Mouse (Mus musculus): ENCODE data around the gene Rab1b.

Gene Rab1b

DNA sequence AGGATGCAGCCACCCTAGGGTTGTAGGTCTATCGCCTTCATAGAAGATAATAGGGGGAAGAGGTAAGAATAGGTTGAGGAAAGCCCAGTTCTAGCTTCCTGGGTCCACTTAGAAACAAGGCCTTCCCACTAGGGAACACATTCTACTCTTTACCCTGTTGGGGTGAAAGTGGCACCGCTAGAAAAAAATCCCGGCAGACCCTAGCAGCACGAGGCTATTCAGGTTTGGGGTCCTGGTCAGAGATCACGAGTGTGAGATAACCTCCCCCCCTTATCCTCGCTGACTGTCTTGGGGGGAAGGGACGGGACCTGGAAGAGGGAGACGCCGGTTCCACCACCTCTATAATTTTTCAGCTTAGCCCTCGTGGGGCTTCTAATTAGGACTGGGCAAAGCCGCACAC, 35.8 kb downstream of the Rab1b start:
- DNase-seq: no peak

- no peak for DNase-seq
Observed at GRCm38 (mm10) chr19:5069978-5070377, 36.9 kb downstream of the Rab1b start.

DNA sequence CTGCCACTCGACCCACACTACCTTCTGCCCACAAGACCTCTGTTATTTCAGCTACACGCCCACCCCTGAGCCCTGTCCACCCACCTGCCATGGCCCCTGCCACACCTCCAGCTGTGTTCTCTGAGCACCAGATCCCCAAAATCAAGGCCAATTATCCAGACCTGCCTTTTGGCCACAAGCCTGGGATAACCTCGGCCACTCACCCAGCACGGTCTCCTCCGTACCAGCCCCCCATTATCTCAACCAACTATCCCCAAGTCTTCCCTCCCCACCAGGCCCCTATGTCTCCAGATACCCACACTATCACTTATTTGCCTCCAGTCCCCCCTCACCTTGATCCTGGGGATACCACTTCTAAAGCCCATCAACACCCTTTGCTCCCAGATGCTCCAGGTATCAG, 37.4 kb downstream of the Rab1b start:
- DNase-seq: no peak

DNA sequence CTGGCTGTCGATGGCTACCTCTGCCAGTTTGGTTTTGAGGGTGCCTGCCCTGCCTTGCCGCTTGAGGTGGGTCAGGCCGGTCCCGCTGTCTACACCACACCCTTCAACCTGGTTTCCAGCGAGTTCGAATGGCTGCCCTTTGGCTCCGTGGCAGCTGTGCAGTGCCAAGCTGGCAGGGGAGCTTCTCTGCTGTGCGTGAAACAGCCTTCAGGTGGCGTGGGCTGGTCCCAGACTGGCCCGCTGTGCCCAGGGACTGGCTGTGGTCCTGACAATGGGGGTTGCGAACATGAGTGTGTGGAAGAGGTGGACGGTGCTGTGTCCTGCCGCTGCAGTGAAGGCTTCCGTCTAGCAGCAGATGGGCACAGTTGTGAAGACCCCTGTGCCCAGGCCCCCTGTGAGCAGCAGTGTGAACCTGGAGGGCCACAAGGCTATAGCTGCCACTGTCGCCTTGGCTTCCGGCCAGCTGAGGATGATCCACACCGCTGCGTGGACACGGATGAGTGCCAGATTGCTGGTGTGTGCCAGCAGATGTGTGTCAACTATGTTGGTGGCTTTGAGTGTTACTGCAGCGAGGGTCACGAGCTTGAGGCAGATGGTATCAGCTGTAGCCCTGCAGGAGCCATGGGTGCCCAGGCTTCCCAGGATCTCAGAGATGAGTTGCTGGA, 38.2 kb downstream of the Rab1b start:
- no peak for DNase-seq

GRCm38 (mm10) chr19:5067867-5068569, 38.9 kb downstream of the Rab1b start, which contains the start of gene Cd248:
Gene Cd248 (plus strand): TSS chr19:5068078.
- peak; percentile 67 for DNase-seq

GRCm38 (mm10) chr19:5067040-5067799, 39.7 kb downstream of the Rab1b start:
- no peak for DNase-seq

- DNase-seq: no peak
Observed at GRCm38 (mm10) chr19:5065104-5065503, 41.8 kb downstream of the Rab1b start.

- DNase-seq: peak; percentile 35
Observed at GRCm38 (mm10) chr19:5062446-5062845, 44.4 kb downstream of the Rab1b start.

- no peak for DNase-seq
Observed at GRCm38 (mm10) chr19:5062041-5062440, 44.8 kb downstream of the Rab1b start.

GRCm38 (mm10) chr19:5060365-5061330, 46.2 kb downstream of the Rab1b start:
- peak; percentile 29 for DNase-seq

DNA sequence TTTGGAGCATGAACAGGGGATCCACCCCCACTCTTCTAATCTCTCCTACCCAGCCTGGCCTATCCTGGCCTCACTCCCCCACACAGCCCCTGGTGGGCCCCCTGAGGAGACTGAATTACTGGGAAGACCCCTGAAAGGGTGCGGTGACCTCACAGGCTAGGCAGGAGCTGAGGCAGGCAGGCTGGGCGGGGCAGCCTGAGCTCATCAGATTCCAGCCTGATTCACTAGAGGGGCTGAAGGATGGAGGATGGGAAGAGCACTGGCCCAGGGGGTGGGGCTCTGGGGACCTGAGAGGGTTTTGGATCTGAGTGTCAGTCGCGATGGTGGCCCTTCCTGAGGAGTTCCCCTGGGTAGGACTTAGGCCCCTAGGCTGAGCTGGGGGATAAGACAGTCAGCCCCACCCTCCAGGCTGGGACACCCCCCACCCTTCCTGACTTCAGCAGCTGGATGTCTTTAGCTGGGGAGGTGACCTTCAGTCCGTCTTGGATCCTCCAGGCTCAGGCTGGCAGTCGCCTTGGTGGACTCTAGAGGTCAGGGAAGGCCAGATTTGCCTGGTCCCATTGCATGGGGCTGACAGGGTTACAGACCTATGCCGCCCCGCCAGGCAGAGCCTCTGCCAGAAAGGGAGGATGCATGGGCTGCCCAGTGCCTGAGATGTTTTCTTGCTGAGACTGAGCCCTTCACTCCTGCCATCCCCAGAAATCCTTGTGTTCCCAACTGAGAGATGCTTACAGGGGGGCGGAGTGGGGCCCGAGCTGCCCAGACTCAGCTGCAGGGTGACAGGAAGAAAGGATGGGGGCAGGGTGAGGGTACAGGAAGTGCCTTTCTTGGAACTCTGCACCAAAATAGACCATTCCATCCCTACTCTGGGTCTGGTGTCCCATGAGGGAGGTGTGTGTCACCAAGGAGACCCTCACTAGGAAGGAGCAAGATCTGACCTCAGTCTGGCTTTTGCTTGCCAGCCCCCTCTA, 47.8 kb downstream of the Rab1b start:
- DNase-seq: peak; percentile 53

DNA sequence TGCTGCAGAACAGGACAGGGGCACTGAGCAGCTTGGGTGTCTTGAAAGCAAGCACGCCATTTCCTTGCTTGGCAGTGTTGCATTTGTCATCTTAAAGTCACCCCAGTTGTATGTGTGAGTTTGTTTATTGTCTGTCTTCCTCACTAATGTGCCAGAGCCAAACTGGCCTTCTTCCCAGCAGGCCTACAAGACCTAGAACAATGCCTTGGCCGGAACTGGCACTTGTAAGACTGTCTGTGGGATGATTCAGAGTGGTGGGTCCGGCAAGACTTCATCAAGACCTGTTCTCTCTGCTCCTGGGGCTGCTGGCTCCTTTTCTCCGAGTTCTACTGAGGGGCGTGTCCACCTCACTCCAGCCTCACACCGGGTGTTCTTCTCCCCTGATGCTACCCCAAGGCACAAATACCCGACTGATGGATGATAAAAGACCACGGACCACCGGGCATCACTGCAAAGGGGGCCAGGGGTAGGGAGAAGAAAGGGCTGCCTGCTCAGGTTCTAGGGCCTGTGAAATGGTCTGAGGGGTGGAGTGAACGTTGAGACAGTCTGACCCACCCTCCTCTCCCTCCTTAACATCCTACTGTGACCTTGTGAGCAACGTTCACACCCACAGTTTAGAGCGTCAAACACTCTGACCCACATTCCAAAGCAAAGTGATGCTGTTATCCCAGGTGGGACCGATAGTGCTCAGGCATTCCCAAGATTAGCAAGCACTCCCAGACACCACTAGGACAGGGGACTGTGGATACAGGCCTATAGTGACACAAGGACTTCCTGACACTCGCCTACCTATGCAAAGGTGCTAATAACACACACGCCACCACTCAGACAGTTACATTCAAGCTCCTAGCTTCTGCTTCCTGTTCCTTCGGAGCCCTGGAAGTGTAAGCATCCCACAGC, 48.7 kb downstream of the Rab1b start:
- peak; percentile 79 for DNase-seq

DNA sequence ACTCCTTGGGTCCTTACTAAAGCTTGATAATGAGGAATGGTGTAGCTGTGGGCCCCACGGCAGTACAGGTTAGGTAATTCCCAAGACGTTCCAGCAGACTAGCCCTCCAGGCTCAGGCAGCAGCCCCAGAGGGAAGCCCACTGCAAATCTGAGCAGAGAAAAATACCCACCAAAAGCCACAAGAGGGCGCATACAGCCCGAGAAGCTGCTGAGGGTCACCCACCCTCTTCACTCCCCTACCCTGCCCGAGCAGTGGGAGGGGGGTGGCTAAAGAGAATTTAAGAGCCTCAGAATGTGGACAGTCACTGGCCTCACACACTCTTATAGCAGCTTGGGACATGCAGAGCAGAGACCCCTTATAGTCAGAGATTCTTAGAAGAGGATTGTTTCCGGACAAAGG, 50.6 kb downstream of the Rab1b start:
- peak; percentile 50 for DNase-seq

DNA sequence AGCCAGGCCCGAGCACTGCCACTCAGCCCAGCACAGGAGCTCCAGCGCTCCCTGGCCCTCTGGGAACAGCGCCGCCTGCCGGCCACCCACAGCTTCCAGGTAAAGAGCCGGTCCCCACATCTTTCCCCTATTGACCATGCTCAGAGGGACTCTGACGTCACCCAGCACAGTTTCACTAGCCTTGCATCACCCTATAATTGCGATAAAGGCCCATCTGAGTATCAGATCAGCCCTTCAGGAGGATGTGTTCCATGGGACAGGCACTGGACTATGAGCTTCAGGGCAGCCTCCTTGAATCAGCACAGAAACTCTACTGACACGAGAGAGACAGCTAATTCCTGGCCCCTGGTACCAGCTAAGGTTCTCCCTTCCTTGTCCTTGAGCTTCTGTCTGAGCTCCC, 53.0 kb downstream of the Rab1b start:
- peak; percentile 53 for DNase-seq

GRCm38 (mm10) chr19:5052853-5053252, 54.0 kb downstream of the Rab1b start:
- DNase-seq: no peak

DNA sequence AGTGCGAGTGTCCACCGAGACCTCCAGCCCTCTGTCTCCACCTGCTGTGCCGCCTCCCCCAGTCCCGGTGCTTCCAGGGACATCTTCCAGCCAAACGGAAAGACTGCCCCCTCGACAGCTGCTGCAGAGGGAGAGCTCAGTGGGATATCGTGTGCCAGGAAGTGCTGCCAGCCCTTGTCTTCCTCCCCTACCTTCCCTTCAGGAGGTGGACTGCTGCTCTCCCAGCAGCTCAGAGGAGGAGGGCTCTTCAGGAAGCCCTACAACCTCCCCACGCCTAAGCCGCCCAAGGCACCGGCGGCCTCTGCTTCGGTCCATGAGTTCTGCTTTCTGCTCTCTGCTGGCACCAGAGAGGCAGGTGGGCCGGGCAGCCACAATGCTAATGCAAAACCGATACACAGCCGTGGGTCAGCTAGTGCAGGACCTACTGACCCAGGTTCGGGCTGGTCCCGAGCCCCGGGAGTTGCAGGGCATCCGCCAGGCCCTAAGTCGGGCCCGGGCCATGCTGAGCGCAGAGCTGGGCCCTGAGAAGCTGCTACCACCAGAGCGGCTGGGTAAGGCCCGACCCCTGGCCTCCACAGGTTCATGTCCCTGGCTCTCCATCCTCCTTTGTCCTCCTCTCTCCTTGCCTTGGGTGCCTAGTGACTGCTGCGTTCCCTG, 54.6 kb downstream of the Rab1b start:
- no peak for DNase-seq

DNA sequence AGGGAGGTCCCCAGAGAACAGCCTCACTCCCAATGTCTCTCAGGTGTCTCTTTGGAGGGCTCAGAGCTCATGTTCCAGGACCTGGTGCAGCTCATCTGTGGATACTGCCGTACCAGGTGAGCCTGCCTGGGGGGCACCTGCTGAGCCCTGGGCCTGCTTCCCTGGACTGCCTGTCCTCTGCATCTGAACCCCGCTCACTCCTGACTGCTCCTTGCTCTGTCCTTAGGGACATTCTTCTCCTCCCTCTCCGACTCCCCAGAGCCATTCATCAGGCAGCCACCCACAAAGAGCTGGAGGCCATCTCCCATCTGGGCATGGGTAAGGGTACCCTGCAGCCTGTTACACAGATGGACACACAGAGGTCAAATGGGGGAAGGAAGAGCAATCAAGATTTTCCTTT, 55.4 kb downstream of the Rab1b start:
- no peak for DNase-seq

DNA sequence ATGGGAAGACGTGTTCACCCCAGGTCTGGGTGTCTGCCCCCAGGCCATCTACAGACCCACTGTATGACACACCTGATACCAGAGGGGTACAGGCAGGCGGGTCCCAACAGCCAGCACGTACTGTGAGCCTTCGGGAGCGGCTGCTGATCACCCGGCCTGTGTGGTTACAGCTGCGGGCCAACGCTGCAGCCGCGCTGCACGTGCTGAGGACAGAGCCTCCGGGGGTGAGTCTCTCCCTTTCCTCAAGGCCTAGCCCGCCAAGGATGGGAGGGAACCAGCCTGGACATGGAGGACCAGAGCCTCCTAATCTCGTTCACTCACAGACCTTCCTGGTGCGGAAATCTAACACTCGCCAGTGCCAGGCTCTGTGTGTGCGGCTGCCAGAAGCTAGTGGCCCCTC, 55.8 kb downstream of the Rab1b start:
- DNase-seq: no peak

GRCm38 (mm10) chr19:5050047-5050905, 56.6 kb downstream of the Rab1b start, which contains the start of gene Rin1:
Gene Rin1 (plus strand): TSS chr19:5050481.
- peak; percentile 76 for DNase-seq
